Mouse (Mus musculus) CH12.LX (cell line): ENCODE data around the gene AC124502.3. TPM values are rescaled to one million over a fixed set of nuclear protein-coding genes. Genes with fewer than 3 reads are reported as not detected.
A peak's percentile ranks its signal among the peaks of the same experiment; 100 is the strongest.

Experiments used
- DNase-seq: peaks from one replicate; pipeline ENCODE4 v3.0.0-alpha.2; 2013; ENCODE audit errors: extremely low read depth
- H3K27ac ChIP-seq: 2 replicates; pipeline ENCODE4 v1.5.1; 2012; ENCODE audit warnings: low read depth, mild to moderate bottlenecking, control low read depth, moderate library complexity; ENCODE audit not compliant: insufficient read depth
- H3K27me3 ChIP-seq: replicated peaks from 2 replicates; pipeline ENCODE3; 2012; ENCODE audit warnings: inconsistent platforms
- H3K36me3 ChIP-seq, 2 experiments: replicated peaks in 1 of 2; 2 replicates each; pipeline versions ENCODE3 to v1.6.1; 2012; ENCODE audit warnings: inconsistent platforms in 1 of 2, low read length in 1 of 2, mild to moderate bottlenecking in 1 of 2, mixed read lengths in 1 of 2, moderate library complexity in 1 of 2; ENCODE audit not compliant: control insufficient read depth in 1 of 2, insufficient read depth in 1 of 2
- H3K4me1 ChIP-seq, 2 experiments: 2 replicates each; pipeline ENCODE4 v1.6.1; 2012; ENCODE audit warnings: inconsistent platforms in 1 of 2, moderate library complexity in 1 of 2; ENCODE audit not compliant: insufficient read depth in 2 of 2, control insufficient read depth in 1 of 2
- H3K4me2 ChIP-seq: 2 replicates; pipeline ENCODE4 v1.6.1; 2012; ENCODE audit warnings: low read depth, mild to moderate bottlenecking, control low read depth; ENCODE audit not compliant: poor library complexity, insufficient read depth, severe bottlenecking
- H3K4me3 ChIP-seq, 3 experiments: fragments of 150-350 bp in 1 of 3; sonication (generic) in 1 of 3; replicated peaks in 1 of 3; 2 replicates each; pipeline versions ENCODE3 to v1.5.1; 2011 to 2012; ENCODE audit warnings: low read depth in 2 of 3, low read length in 2 of 3, mild to moderate bottlenecking in 2 of 3, moderate library complexity in 2 of 3, control low read depth in 1 of 3, improper control_type of control experiment in 1 of 3, inconsistent platforms in 1 of 3, mixed read lengths in 1 of 3; ENCODE audit not compliant: poor library complexity in 1 of 3
- H3K79me2 ChIP-seq: replicated peaks from 2 replicates; pipeline ENCODE4 v1.6.1; 2012; ENCODE audit warnings: mild to moderate bottlenecking, moderate library complexity; ENCODE audit not compliant: control insufficient read depth, poor library complexity, insufficient read depth, severe bottlenecking; ENCODE audit errors: extremely low read depth
- H3K9ac ChIP-seq: 2 replicates; pipeline ENCODE4 v1.6.1; 2012; ENCODE audit warnings: low read depth, mild to moderate bottlenecking, control low read depth, moderate library complexity; ENCODE audit not compliant: insufficient read depth
- H3K9me3 ChIP-seq: replicated peaks from 2 replicates; pipeline ENCODE3; 2012; ENCODE audit warnings: low read length, inconsistent platforms, mixed read lengths
- CTCF ChIP-seq, 2 experiments: IDR thresholded peaks in 1 of 2; conservative IDR thresholded peaks in 1 of 2; 2 replicates each; pipeline ENCODE4 v1.5.1; 2011 to 2012; ENCODE audit warnings: low read depth in 2 of 2, low read length in 2 of 2, improper control_type of control experiment in 1 of 2, inconsistent platforms in 1 of 2, mild to moderate bottlenecking in 1 of 2, moderate library complexity in 1 of 2
- GABPA ChIP-seq: IDR thresholded peaks from 2 replicates; pipeline ENCODE4 v1.6.1; 2012; ENCODE audit warnings: low read depth, low read length, improper control_type of control experiment, inconsistent platforms; ENCODE audit not compliant: insufficient replicate concordance
- HCFC1 ChIP-seq: IDR thresholded peaks from 2 replicates; pipeline ENCODE4 v1.6.1; 2012; ENCODE audit warnings: low read depth, mild to moderate bottlenecking, inconsistent platforms, low read length, improper control_type of control experiment
- JUN ChIP-seq: IDR thresholded peaks from 2 replicates; pipeline ENCODE4 v1.6.1; 2011; ENCODE audit warnings: low read depth, mild to moderate bottlenecking, low read length, improper control_type of control experiment, moderate library complexity; ENCODE audit not compliant: insufficient read depth
- MAZ ChIP-seq: IDR thresholded peaks from 2 replicates; pipeline ENCODE4 v1.6.1; 2012; ENCODE audit warnings: low read depth, mild to moderate bottlenecking, inconsistent platforms, low read length, improper control_type of control experiment, moderate library complexity
- MXI1 ChIP-seq: IDR thresholded peaks from 2 replicates; pipeline ENCODE4 v1.6.1; 2011; ENCODE audit warnings: mild to moderate bottlenecking, low read depth, low read length, improper control_type of control experiment
- NRF1 ChIP-seq: IDR thresholded peaks from 2 replicates; pipeline ENCODE4 v1.6.1; 2014; ENCODE audit warnings: low read depth, mild to moderate bottlenecking, inconsistent platforms, low read length, improper control_type of control experiment, moderate library complexity
- PAX5 ChIP-seq: IDR thresholded peaks from 2 replicates; pipeline ENCODE4 v1.6.1; 2012; ENCODE audit warnings: low read length, inconsistent platforms, mixed read lengths
- POLR2A ChIP-seq: IDR thresholded peaks from 2 replicates; pipeline ENCODE4 v1.6.1; 2011; ENCODE audit warnings: low read depth, mild to moderate bottlenecking, improper control_type of control experiment, low read length
- POLR2AphosphoS2 ChIP-seq: IDR thresholded peaks from 2 replicates; pipeline ENCODE4 v1.6.1; 2011; ENCODE audit warnings: low read depth, low read length, improper control_type of control experiment
- RAD21 ChIP-seq: IDR thresholded peaks from 2 replicates; pipeline ENCODE4 v1.6.1; 2011; ENCODE audit warnings: low read depth, mild to moderate bottlenecking, low read length, improper control_type of control experiment, moderate library complexity
- SIN3A ChIP-seq: IDR thresholded peaks from 2 replicates; pipeline ENCODE4 v1.6.1; 2012; ENCODE audit warnings: low read length, improper control_type of control experiment, inconsistent platforms
- SMC3 ChIP-seq: IDR thresholded peaks from 2 replicates; pipeline ENCODE4 v1.6.1; 2011; ENCODE audit warnings: low read depth, low read length, improper control_type of control experiment
- TBP ChIP-seq: conservative IDR thresholded peaks from 2 replicates; pipeline ENCODE4 v1.6.1; 2011; ENCODE audit warnings: low read depth, low read length, improper control_type of control experiment
- TCF12 ChIP-seq: IDR thresholded peaks from 2 replicates; pipeline ENCODE4 v1.6.1; 2014; ENCODE audit warnings: low read depth, mild to moderate bottlenecking, inconsistent platforms, low read length, improper control_type of control experiment
- ZC3H11A ChIP-seq: IDR thresholded peaks from 2 replicates; pipeline ENCODE4 v1.6.1; 2012; ENCODE audit warnings: low read depth, mild to moderate bottlenecking, inconsistent platforms, low read length, improper control_type of control experiment
- ZKSCAN1 ChIP-seq: IDR thresholded peaks from 2 replicates; pipeline ENCODE4 v1.6.1; 2012; ENCODE audit warnings: low read depth, inconsistent platforms, low read length, improper control_type of control experiment, borderline replicate concordance
- ZMIZ1 ChIP-seq: IDR thresholded peaks from 2 replicates; pipeline ENCODE4 v1.6.1; 2012; ENCODE audit warnings: low read depth, mild to moderate bottlenecking, inconsistent platforms, low read length, improper control_type of control experiment
- dilution Hi-C: fragments of 300-500 bp; cut with MboI; formaldehyde crosslinking; loops from 2 replicates; pipeline ENCODE4 v1.14.3; 2020; ENCODE audit warnings: low sequenced_read_pairs; ENCODE audit not compliant: extremely low pct_unique_long_range_greater_than_20kb, extremely low pct_ligation_motif_present
- in situ Hi-C: fragments of 300-500 bp; cut with MboI; formaldehyde crosslinking; loops from 3 replicates; pipeline ENCODE4 v1.14.3; 2019; ENCODE audit warnings: low sequenced_read_pairs, low pct_ligation_motif_present, low pct_unique_long_range_greater_than_20kb, mixed read lengths
- polyA plus RNA-seq: library from polyadenylated mRNA; unstranded; fragments of >175 nt; gene quantifications from 2 replicates; pipeline ENCODE4 v1.2.1, GENCODE M21; 2012; ENCODE audit warnings: low read depth; ENCODE audit not compliant: insufficient read length
- total RNA-seq, 2 experiments: library from RNA; depleted of rRNA; stranded (reverse); fragments of 300-350 nt in 1 of 2; fragments of >200 nt in 1 of 2; gene quantifications; 2 replicates each; pipeline ENCODE4 v1.2.3; 2012 to 2014

AC124502.3 gene
- total and polyA plus RNA-seq, 3 experiments = 0.15 to 2.1 (median 0.29) TPM

DNA sequence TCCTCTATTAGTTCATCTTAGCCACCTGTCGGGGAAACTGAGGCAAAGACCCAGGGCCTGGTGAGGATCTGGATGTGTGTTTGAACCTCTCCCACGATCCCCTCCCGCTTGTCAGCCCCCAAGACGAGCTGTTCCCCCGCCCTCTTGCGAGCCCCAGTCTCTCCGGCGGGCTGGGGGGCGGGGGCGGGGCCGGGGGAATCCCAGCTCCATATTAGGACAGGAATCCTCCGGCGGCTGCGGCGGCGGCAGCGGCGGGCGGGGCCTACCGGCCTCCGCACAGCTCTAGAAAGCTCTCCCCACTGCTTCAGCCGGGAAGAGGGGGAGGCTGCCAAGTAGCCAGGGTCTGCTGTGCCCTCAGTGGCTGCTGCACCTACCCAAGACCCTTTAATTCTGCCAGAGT, 48.0 kb upstream of the AC124502.3 start:
- DNase-seq = no peak
- no peak overlapping the region for H3K4me3 ChIP-seq
- dilution Hi-C loops (no loop called here), in situ Hi-C loops (loop anchor here (25.0 kb wide), 2 partner anchors 353 to 503 kb away; partner anchors contain the start of genes 2010003K11Rik, Rce1 and Syt12)
- no peaks in the 10 kb centered on the region for H3K36me3 ChIP-seq
- H3K79me2 ChIP-seq = no peaks in the 10 kb centered on the region
- H3K4me2 ChIP-seq = no peak overlapping the region
- no peak overlapping the region for H3K9ac ChIP-seq
- H3K4me1 ChIP-seq = peaks cover 6 to 8% of the 10 kb centered on the region in 2 experiments
- peaks cover 70% of the 10 kb centered on the region for H3K27me3 ChIP-seq
- peaks cover 5% of the 10 kb centered on the region for H3K9me3 ChIP-seq
- no peak overlapping the region for H3K27ac ChIP-seq
- TF ChIP-seq GABPA (no peak), MXI1 (no peak), NRF1 (no peak), SIN3A (no peak), ZC3H11A (no peak), POLR2A (no peak), TCF12 (no peak), MAZ (no peak), POLR2AphosphoS2 (no peak), CTCF (conservative IDR thresholded peaks at IDR 0.05 in 1 of 2, IDR thresholded peaks at IDR 0.05 in 1 of 2; ENCODE audit: low read depth in 2 of 2, low read length in 2 of 2) (no peak), TBP (no peak), RAD21 (no peak), ZKSCAN1 (no peak), PAX5 (no peak), HCFC1 (no peak)

DNA sequence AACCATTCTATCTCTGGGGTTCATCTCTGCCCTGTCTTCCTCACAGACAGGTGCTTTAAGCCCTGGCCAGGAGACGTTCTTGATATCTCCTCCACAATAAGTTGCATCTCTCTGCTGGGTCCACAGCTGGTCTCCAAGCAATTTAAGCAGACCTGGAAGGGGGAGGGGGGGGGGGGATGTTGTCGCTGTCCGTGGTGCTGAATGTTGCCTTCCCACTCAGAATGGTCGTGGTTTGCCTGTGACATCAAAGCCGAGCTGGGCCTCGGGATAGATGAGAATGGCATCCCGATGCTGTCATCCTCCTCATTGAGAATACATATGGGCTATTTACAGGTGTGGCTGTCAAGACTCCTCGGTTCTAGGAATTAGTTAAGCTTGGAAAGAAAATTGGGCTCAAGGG, 46.3 kb upstream of the AC124502.3 start:
- DNase-seq = no peak
- in situ Hi-C loops = loop anchor here (25.0 kb wide), 2 partner anchors 355 to 505 kb away; partner anchors contain the start of genes 2010003K11Rik, Rce1 and Syt12
- dilution Hi-C loops = no loop called here

More for the DNA sequence above, 46.3 kb upstream of the AC124502.3 start:
- H3K36me3 ChIP-seq = no peaks in the 10 kb centered on the region
- H3K9ac ChIP-seq = no peak overlapping the region
- H3K4me2 ChIP-seq = no peak overlapping the region
- TF ChIP-seq ZMIZ1 (no peak), MXI1 (0 out of 2 replicates have a peak, but pooled peaks have one; percentile 38), JUN (no peak), SMC3 (no peak), POLR2A (no peak)
- no peak overlapping the region for H3K4me3 ChIP-seq
- H3K27me3 ChIP-seq = peaks cover 70% of the 10 kb centered on the region
- H3K4me1 ChIP-seq = peaks cover 6 to 8% of the 10 kb centered on the region in 2 experiments
- no peak overlapping the region for H3K27ac ChIP-seq
- no peaks in the 10 kb centered on the region for H3K79me2 ChIP-seq
- H3K9me3 ChIP-seq = peaks cover 5% of the 10 kb centered on the region
